Mouse (Mus musculus): ENCODE data around the gene Fam166b. TPM values are rescaled to one million over a fixed set of nuclear protein-coding genes. Genes with fewer than 3 reads are reported as not detected.

Fam166b gene
- total RNA-seq (2021), result under 1 TPM in 1 of 2 experiments, not detected in 1; 0.25 TPM
- long read RNA-seq, experiment 1, result 0 reads
- long read RNA-seq, experiment 2, result 0 reads

GRCm38 (mm10) chr4:43428946-43429345, at the start of gene Fam166b:
Gene Fam166b (minus strand): TSS chr4:43429134.
- no peak for DNase-seq (ENCODE audit: low spot score in 2 of 2)

- DNase-seq (ENCODE audit: low spot score in 2 of 2), result no peak
These were observed 49.6 kb upstream of the Fam166b start for GRCm38 (mm10) chr4:43478534-43478858.

GRCm38 (mm10) chr4:43477857-43478533, 49.1 kb upstream of the Fam166b start:
- peak in 1 of 2 experiments; percentile 77 for DNase-seq (ENCODE audit: low spot score in 2 of 2)

- no peak for DNase-seq (ENCODE audit: low spot score in 2 of 2)
These were observed 47.7 kb upstream of the Fam166b start for GRCm38 (mm10) chr4:43476604-43477003.

GRCm38 (mm10) chr4:43473636-43474035, 44.7 kb upstream of the Fam166b start:
- no peak for DNase-seq (ENCODE audit: low spot score in 2 of 2)

GRCm38 (mm10) chr4:43470301-43470700, 41.4 kb upstream of the Fam166b start:
- DNase-seq (ENCODE audit: low spot score in 2 of 2), result no peak

GRCm38 (mm10) chr4:43466872-43467271, 37.9 kb upstream of the Fam166b start:
- DNase-seq (ENCODE audit: low spot score in 2 of 2), result no peak

GRCm38 (mm10) chr4:43465935-43466334, 37.0 kb upstream of the Fam166b start:
- DNase-seq (ENCODE audit: low spot score in 2 of 2), result no peak

- DNase-seq (ENCODE audit: low spot score in 2 of 2), result no peak
These were observed 34.2 kb upstream of the Fam166b start for GRCm38 (mm10) chr4:43463102-43463501.

- DNase-seq (ENCODE audit: low spot score in 2 of 2), result no peak
These were observed 28.2 kb upstream of the Fam166b start for GRCm38 (mm10) chr4:43457124-43457523.

GRCm38 (mm10) chr4:43456470-43456869, 27.5 kb upstream of the Fam166b start:
- DNase-seq (ENCODE audit: low spot score in 2 of 2), result no peak

- no peak for DNase-seq (ENCODE audit: low spot score in 2 of 2)
These were observed 25.3 kb upstream of the Fam166b start, which contains the start of gene Cd72 for GRCm38 (mm10) chr4:43454041-43454836. Gene Cd72 (minus strand): TSS chr4:43454628.

GRCm38 (mm10) chr4:43453413-43453812, 24.5 kb upstream of the Fam166b start:
- DNase-seq (ENCODE audit: low spot score in 2 of 2), result no peak

- no peak for DNase-seq (ENCODE audit: low spot score in 2 of 2)
These were observed 23.4 kb upstream of the Fam166b start for GRCm38 (mm10) chr4:43452315-43452714.

- no peak for DNase-seq (ENCODE audit: low spot score in 2 of 2)
These were observed 19.6 kb upstream of the Fam166b start for GRCm38 (mm10) chr4:43448554-43448953.

- no peak for DNase-seq (ENCODE audit: low spot score in 2 of 2)
These were observed 18.3 kb upstream of the Fam166b start for GRCm38 (mm10) chr4:43447251-43447650.

GRCm38 (mm10) chr4:43443511-43443910, 14.6 kb upstream of the Fam166b start:
- no peak for DNase-seq (ENCODE audit: low spot score in 2 of 2)

GRCm38 (mm10) chr4:43442456-43443361, 13.8 kb upstream of the Fam166b start:
- DNase-seq (ENCODE audit: low spot score in 2 of 2), result no peak

- peak; percentile 97 to 99 for DNase-seq (ENCODE audit: low spot score in 2 of 2)
These were observed 13.1 kb upstream of the Fam166b start for GRCm38 (mm10) chr4:43442044-43442443.

GRCm38 (mm10) chr4:43441639-43442038, 12.7 kb upstream of the Fam166b start, which contains the start of gene Tesk1:
Gene Tesk1 (plus strand): TSS chr4:43441939.
- no peak for DNase-seq (ENCODE audit: low spot score in 2 of 2)

GRCm38 (mm10) chr4:43432832-43433231, 3.9 kb upstream of the Fam166b start:
- no peak for DNase-seq (ENCODE audit: low spot score in 2 of 2)
